Mouse (Mus musculus): ENCODE measurements at regions not wholly inside any gene's neighbourhood (a gene's known extent, or its start where the extent isn't known, plus 50 kb on each side); places are given as distances from the start of the nearest gene placed in this dataset.
"Not testable (repeated sequence)": the region's sequence is repeated elsewhere in the genome, so short reads cannot be mapped to it uniquely, and the experiment has no call there.

DNA sequence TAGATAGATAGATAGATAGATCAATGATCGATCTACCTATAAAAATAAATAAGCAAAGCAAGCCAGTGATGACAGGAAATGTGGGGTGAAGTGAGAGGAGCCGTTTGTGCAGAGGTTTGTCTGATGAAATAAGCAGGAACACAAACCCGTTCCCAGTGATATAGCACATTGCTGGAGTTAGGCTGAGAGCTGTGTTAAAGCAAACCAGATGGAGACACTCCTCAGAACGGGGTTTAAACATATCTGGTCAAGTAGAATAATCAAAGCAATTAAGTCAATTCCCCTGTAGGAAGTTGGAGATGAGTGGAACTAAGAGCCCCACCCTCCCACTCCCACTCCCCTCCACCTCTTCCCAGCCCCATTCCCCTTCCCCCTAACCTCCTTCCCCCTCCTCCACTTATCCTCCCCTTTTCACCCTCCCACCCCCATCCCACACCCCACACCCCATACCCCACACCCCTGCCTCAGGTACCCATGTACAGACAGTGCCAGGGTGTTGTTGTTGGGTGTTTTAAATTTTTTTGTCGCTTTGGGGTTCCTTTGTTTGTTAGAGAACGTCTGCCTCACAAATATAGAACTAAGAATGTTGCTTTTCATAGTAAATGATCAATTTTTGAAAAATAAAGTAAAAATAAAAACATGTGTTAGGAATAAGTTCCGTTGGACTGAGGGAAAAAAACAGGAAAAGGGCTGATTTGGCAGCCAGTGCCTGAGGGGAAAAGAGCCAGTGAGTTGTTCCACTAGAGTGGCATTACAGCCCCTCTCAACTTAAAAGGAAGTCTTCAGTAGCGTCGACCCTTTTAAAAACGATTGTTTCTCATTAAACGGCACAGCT lies 79.8 kb upstream of the Enpep start:
- Histone ChIP-seq H3K4me3 (ENCODE audit: low read depth, low read length) (no peak overlapping the region), H3K27ac (ENCODE audit: low read depth, low read length) (no peak overlapping the region), H3K9me3 (ENCODE audit: control insufficient read depth, low read length) (no peaks in the 10 kb centered on the region), H3K36me3 (ENCODE audit: control insufficient read depth, insufficient read depth, low read length) (no peaks in the 10 kb centered on the region), H3K9ac (replicated peaks; ENCODE audit: low read depth, low read length) (no peak overlapping the region), H3K27me3 (ENCODE audit: control insufficient read depth, insufficient read depth, low read length) (no peaks in the 10 kb centered on the region), H3K4me1 (ENCODE audit: control insufficient read depth, insufficient read depth, low read length) (no peaks in the 10 kb centered on the region), H3K4me2 (ENCODE audit: low read depth, low read length) (no peak overlapping the region)
- WGBS: 77% methylated on average over 11 of the region's 11 CpGs
- ATAC-seq (ENCODE audit: low read depth): no peak

DNA sequence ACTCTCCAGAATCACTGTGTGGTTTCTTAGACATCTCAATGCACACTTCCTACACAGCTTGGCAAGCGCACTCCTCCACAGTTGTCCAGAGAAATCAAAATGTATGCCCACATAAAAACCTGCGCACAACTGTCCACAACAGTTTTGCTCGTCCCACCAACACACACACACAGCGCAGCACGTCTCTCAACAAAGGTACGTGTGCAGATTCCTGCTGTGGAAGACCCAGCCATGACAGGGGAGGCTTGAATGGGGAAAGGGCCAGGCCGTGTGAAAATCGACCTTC lies 80.4 kb upstream of the Enpep start:
- ATAC-seq (ENCODE audit: low read depth): no peak
- no peaks in the 10 kb centered on the region for H3K4me1 ChIP-seq (ENCODE audit: control insufficient read depth, insufficient read depth, low read length)
- no peak overlapping the region for H3K27ac ChIP-seq (ENCODE audit: low read depth, low read length)
- H3K9ac ChIP-seq (replicated peaks; ENCODE audit: low read depth, low read length): no peak overlapping the region
- WGBS: 93% methylated on average over 8 of the region's 8 CpGs
- H3K9me3 ChIP-seq (ENCODE audit: control insufficient read depth, low read length): no peaks in the 10 kb centered on the region
- no peaks in the 10 kb centered on the region for H3K27me3 ChIP-seq (ENCODE audit: control insufficient read depth, insufficient read depth, low read length)
- no peak overlapping the region for H3K4me2 ChIP-seq (ENCODE audit: low read depth, low read length)
- no peaks in the 10 kb centered on the region for H3K36me3 ChIP-seq (ENCODE audit: control insufficient read depth, insufficient read depth, low read length)
- no peak overlapping the region for H3K4me3 ChIP-seq (ENCODE audit: low read depth, low read length)

DNA sequence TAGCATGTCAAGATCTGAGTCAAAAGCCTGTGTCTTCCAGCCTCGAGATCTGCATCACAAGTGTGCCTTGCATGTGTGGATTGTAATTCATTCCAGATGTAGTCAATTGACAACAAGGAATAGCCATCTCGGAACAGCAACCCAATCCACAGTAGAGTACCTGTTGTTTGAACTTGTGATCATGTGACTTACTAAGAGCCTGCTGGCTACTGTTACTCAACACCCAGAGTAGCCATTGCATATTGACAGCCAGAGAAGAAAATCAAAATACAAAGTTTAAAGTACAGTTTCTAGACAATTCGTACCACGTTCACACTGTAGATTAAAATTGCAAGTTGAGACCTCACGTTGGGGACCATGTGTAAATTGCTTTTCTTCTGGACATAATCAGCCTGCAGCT lies 83.1 kb upstream of the Enpep start:
- no peak overlapping the region for H3K27ac ChIP-seq (ENCODE audit: low read depth, low read length)
- H3K4me1 ChIP-seq (ENCODE audit: control insufficient read depth, insufficient read depth, low read length): no peaks in the 10 kb centered on the region
- 87% methylated on average over 5 of the region's 5 CpGs for WGBS
- no peaks in the 10 kb centered on the region for H3K27me3 ChIP-seq (ENCODE audit: control insufficient read depth, insufficient read depth, low read length)
- no peak overlapping the region for H3K9ac ChIP-seq (replicated peaks; ENCODE audit: low read depth, low read length)
- no peaks in the 10 kb centered on the region for H3K9me3 ChIP-seq (ENCODE audit: control insufficient read depth, low read length)
- H3K4me3 ChIP-seq (ENCODE audit: low read depth, low read length): no peak overlapping the region
- no peak for ATAC-seq (ENCODE audit: low read depth)
- H3K4me2 ChIP-seq (ENCODE audit: low read depth, low read length): no peak overlapping the region
- no peaks in the 10 kb centered on the region for H3K36me3 ChIP-seq (ENCODE audit: control insufficient read depth, insufficient read depth, low read length)

DNA sequence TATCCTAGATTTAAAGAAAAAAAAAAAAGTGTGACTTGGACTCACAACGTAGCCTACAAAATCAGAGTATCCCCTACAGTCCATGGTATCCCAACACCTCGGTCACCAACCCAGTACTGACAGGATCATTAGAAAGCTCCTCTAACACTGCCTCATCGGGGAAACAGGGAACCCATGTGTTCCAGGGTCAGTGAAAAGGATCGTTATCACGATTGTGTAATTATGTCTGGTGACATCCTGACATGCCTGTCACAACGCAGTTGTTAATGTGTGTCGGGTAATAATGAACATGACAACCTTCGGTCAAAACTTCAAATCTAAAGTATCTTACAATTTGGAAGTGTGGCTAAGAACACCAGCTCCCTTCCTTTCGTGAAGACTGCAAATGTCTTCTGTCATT lies 83.8 kb upstream of the Enpep start:
- no peak for ATAC-seq (ENCODE audit: low read depth)
- 94% methylated on average over 9 of the region's 9 CpGs for WGBS
- Histone ChIP-seq H3K36me3 (ENCODE audit: control insufficient read depth, insufficient read depth, low read length) (no peaks in the 10 kb centered on the region), H3K4me1 (ENCODE audit: control insufficient read depth, insufficient read depth, low read length) (no peaks in the 10 kb centered on the region), H3K4me2 (ENCODE audit: low read depth, low read length) (no peak overlapping the region), H3K9me3 (ENCODE audit: control insufficient read depth, low read length) (no peaks in the 10 kb centered on the region), H3K27me3 (ENCODE audit: control insufficient read depth, insufficient read depth, low read length) (no peaks in the 10 kb centered on the region), H3K27ac (ENCODE audit: low read depth, low read length) (no peak overlapping the region), H3K9ac (replicated peaks; ENCODE audit: low read depth, low read length) (no peak overlapping the region), H3K4me3 (ENCODE audit: low read depth, low read length) (no peak overlapping the region)

DNA sequence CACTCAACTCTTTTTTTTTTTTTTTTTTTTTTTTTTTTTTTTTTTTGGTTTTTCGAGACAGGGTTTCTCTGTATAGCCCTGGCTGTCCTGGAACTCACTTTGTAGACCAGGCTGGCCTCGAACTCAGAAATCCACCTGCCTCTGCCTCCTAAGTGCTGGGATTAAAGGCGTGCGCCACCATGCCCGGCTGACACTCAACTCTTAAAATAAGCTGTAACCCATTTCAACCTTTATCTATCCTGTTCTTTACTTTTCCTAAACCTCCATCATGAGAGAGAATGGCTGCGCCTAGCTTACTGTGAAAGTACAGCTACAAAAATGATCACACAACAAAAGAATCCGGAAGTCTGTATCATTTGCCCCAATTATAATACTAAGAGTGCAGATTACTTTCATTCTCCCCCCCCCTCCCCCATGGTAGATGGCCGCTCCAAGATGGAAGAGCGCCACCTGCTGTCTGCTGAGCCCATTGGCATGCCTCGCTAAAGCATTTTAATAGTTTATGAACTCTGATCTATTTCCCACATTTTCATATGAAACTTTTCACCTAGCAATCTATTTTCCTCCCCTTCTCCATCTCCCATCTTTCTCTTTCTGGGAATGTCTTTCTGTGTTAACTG lies 89.2 kb upstream of the Enpep start:
- not testable (repeated sequence) for H3K36me3 ChIP-seq (ENCODE audit: control insufficient read depth, insufficient read depth, low read length); H3K9ac ChIP-seq (replicated peaks; ENCODE audit: low read depth, low read length); H3K27ac ChIP-seq (ENCODE audit: low read depth, low read length); H3K4me3 ChIP-seq (ENCODE audit: low read depth, low read length); H3K9me3 ChIP-seq (ENCODE audit: control insufficient read depth, low read length); H3K27me3 ChIP-seq (ENCODE audit: control insufficient read depth, insufficient read depth, low read length); ATAC-seq (ENCODE audit: low read depth); H3K4me2 ChIP-seq (ENCODE audit: low read depth, low read length); H3K4me1 ChIP-seq (ENCODE audit: control insufficient read depth, insufficient read depth, low read length)
- WGBS: 58% methylated on average over 8 of the region's 10 CpGs

DNA sequence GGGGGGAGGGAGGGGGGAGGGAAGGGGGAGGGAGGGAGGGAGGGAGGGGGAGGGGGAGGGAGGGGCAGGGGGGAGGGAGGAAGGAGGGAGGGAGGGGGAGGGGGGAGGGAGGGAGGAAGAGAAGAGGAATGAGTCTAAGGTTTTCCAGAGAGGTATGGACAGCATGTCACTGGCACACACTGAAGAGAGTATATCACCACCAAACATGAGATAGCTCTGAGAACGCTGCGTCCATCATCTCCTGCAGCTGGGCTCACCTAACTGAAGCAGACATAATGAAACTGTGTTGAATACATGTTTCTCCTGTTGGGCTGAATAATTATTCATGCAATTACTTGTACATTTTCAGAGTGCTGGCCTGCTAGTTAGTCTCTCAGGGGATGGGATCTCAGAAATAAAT lies 96.2 kb upstream of the Enpep start:
- ATAC-seq (ENCODE audit: low read depth): no peak
- H3K4me2 ChIP-seq (ENCODE audit: low read depth, low read length): no peak overlapping the region
- no peak overlapping the region for H3K9ac ChIP-seq (replicated peaks; ENCODE audit: low read depth, low read length)
- WGBS: 59% methylated on average over 2 of the region's 2 CpGs
- no peak overlapping the region for H3K27ac ChIP-seq (ENCODE audit: low read depth, low read length)
- H3K4me1 ChIP-seq (ENCODE audit: control insufficient read depth, insufficient read depth, low read length): no peaks in the 10 kb centered on the region
- no peaks in the 10 kb centered on the region for H3K36me3 ChIP-seq (ENCODE audit: control insufficient read depth, insufficient read depth, low read length)
- H3K4me3 ChIP-seq (ENCODE audit: low read depth, low read length): no peak overlapping the region
- H3K9me3 ChIP-seq (ENCODE audit: control insufficient read depth, low read length): no peaks in the 10 kb centered on the region
- H3K27me3 ChIP-seq (ENCODE audit: control insufficient read depth, insufficient read depth, low read length): no peaks in the 10 kb centered on the region

DNA sequence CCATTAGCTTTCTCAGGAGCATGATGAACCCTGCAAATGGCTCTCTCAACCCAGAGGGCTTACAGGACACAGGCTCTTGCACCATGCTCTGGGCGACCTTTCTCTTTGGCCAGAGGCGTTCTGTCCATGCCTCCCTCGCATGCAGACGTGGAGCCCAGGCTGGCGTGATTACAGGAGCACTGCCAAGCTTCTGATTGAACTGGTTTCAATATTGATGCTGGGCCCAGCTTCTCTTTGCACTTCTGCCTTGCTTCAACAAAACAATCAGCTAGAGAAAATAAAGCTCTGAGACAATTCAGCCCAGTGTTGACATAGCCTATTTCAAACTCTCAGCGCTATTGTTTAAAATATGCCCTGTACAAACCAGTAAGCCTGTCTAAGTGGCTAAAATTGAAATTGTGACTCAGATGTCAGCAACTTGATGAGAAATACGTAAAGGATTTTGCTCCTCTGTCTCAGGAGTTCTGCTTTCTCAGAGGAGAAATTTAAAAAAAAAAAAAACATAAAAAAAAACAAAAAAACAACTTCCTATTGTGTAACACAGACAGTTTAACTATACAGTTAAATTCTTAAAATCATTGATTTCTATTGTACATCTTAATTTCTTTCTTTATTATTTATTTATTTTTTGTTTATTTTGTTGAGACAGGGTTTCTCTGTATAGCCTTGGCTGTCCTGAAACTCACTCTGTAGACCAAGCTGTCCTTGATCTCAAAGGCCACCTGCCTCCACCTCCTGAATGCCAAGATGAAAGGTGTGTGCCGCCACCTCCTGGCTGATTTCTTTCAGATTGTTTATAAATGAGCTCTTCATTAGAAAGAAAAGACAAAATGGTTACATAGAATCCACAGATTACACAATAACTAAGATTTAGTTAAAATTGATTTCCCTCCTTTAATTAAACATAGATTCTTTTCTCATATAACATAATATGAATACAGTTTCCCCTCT lies 96.9 kb upstream of the Enpep start:
- no peak overlapping the region for H3K27ac ChIP-seq (ENCODE audit: low read depth, low read length)
- no peaks in the 10 kb centered on the region for H3K4me1 ChIP-seq (ENCODE audit: control insufficient read depth, insufficient read depth, low read length)
- no peak overlapping the region for H3K4me3 ChIP-seq (ENCODE audit: low read depth, low read length)
- no peaks in the 10 kb centered on the region for H3K27me3 ChIP-seq (ENCODE audit: control insufficient read depth, insufficient read depth, low read length)
- H3K36me3 ChIP-seq (ENCODE audit: control insufficient read depth, insufficient read depth, low read length): no peaks in the 10 kb centered on the region
- WGBS: 70% methylated on average over 8 of the region's 8 CpGs
- H3K9me3 ChIP-seq (ENCODE audit: control insufficient read depth, low read length): no peaks in the 10 kb centered on the region
- no peak overlapping the region for H3K4me2 ChIP-seq (ENCODE audit: low read depth, low read length)
- H3K9ac ChIP-seq (replicated peaks; ENCODE audit: low read depth, low read length): no peak overlapping the region
- no peak for ATAC-seq (ENCODE audit: low read depth)

DNA sequence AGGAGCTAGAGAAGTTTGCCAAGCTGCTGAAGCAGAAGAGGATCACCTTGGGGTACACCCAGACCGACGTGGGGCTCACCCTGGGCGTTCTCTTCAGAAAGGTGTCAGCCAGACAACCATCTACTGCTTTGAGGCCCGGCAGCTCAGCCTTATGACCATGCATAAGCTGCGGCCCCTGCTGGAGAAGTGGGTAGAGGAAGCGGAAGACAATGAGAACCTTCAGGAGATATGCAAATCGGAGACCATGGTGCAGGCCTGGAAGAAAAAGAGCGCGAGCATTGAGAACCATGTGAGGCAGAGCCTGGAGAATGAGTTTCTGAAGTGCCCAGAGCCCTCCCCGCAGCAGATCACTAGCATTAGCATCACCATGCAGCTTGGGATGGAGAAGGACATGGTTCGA lies 98.1 kb upstream of the Elovl6 start:
- Histone ChIP-seq H3K4me1 (ENCODE audit: control insufficient read depth, insufficient read depth, low read length) (no peaks in the 10 kb centered on the region), H3K4me3 (ENCODE audit: low read depth, low read length) (no peak overlapping the region), H3K4me2 (ENCODE audit: low read depth, low read length) (no peak overlapping the region), H3K27ac (ENCODE audit: low read depth, low read length) (no peak overlapping the region), H3K9ac (replicated peaks; ENCODE audit: low read depth, low read length) (no peak overlapping the region), H3K9me3 (ENCODE audit: control insufficient read depth, low read length) (no peaks in the 10 kb centered on the region), H3K36me3 (ENCODE audit: control insufficient read depth, insufficient read depth, low read length) (no peaks in the 10 kb centered on the region), H3K27me3 (ENCODE audit: control insufficient read depth, insufficient read depth, low read length) (no peaks in the 10 kb centered on the region)
- no peak for ATAC-seq (ENCODE audit: low read depth)
- 72% methylated on average over 11 of the region's 11 CpGs for WGBS

DNA sequence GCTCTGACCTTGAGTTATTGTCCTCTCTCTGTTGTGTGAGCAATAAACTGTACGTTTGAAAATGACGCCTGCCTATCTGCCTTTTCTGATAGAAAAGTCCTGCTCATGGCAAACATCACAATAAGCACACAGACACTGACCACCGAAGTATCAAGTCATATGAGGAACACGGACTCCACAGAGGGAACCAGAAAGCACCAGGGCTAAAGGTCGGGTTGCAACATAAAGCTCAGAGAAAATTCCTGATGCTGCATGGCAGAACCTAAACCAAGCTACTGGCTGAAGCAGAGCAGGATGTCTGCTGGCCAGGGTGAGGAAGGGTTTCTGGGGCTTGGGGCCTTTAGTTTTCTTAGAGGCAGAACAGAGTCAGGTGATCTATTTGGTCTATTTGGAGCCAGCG lies 94.5 kb upstream of the Elovl6 start:
- Histone ChIP-seq H3K27me3 (ENCODE audit: control insufficient read depth, insufficient read depth, low read length) (no peaks in the 10 kb centered on the region), H3K4me1 (ENCODE audit: control insufficient read depth, insufficient read depth, low read length) (no peaks in the 10 kb centered on the region), H3K4me2 (ENCODE audit: low read depth, low read length) (no peak overlapping the region), H3K4me3 (ENCODE audit: low read depth, low read length) (no peak overlapping the region), H3K9me3 (ENCODE audit: control insufficient read depth, low read length) (no peaks in the 10 kb centered on the region), H3K9ac (replicated peaks; ENCODE audit: low read depth, low read length) (no peak overlapping the region), H3K27ac (ENCODE audit: low read depth, low read length) (no peak overlapping the region), H3K36me3 (ENCODE audit: control insufficient read depth, insufficient read depth, low read length) (no peaks in the 10 kb centered on the region)
- 87% methylated on average over 6 of the region's 6 CpGs for WGBS
- no peak for ATAC-seq (ENCODE audit: low read depth)

Data from neural tube, embryonic 14.5 days (tissue).